Mouse (Mus musculus) kidney, postnatal 4 days (tissue): ENCODE measurements around the gene Uggt2.

Source experiments
- DNase-seq, 2 experiments: peaks; one replicate each; pipeline ENCODE4 v3.0.0; 2021; ENCODE audit warnings: mixed read lengths in 2 of 2

Gene Uggt2

GRCm38 (mm10) chr14:118980358-118980757 is 118.9 kb downstream of the Uggt2 start:
- DNase-seq, result no peak

GRCm38 (mm10) chr14:118979571-118980325 is 119.5 kb downstream of the Uggt2 start:
- no peak for DNase-seq

GRCm38 (mm10) chr14:118977136-118977816 is 122.0 kb downstream of the Uggt2 start:
- DNase-seq, result no peak

- no peak for DNase-seq
These were observed 127.0 kb downstream of the Uggt2 start for GRCm38 (mm10) chr14:118972268-118972667.

GRCm38 (mm10) chr14:118967646-118968045 is 131.6 kb downstream of the Uggt2 start:
- no peak for DNase-seq

- no peak for DNase-seq
These were observed 133.8 kb downstream of the Uggt2 start for GRCm38 (mm10) chr14:118965356-118966000.

GRCm38 (mm10) chr14:118958010-118958409 is 141.2 kb downstream of the Uggt2 start:
- no peak for DNase-seq

GRCm38 (mm10) chr14:118951912-118952583 is 147.2 kb downstream of the Uggt2 start:
- DNase-seq, result no peak

- DNase-seq, result no peak
These were observed 150.4 kb downstream of the Uggt2 start for GRCm38 (mm10) chr14:118948841-118949240.

GRCm38 (mm10) chr14:118944702-118945101 is 154.5 kb downstream of the Uggt2 start:
- no peak for DNase-seq

GRCm38 (mm10) chr14:118942076-118942475 is 157.2 kb downstream of the Uggt2 start:
- no peak for DNase-seq

GRCm38 (mm10) chr14:118940796-118941495 is 158.3 kb downstream of the Uggt2 start:
- DNase-seq, result no peak

GRCm38 (mm10) chr14:118938551-118938950 is 160.7 kb downstream of the Uggt2 start:
- no peak for DNase-seq

GRCm38 (mm10) chr14:118937533-118938492 is 161.4 kb downstream of the Uggt2 start, which contains the start of gene Dnajc3:
Dnajc3 (plus strand) TSS chr14:118937976.
- DNase-seq, result peak; percentile 99 to 100

GRCm38 (mm10) chr14:118936952-118937351 is 162.3 kb downstream of the Uggt2 start:
- DNase-seq, result no peak

GRCm38 (mm10) chr14:118936236-118936635 is 163.0 kb downstream of the Uggt2 start:
- no peak for DNase-seq
